Mouse (Mus musculus) liver, postnatal 0 days (tissue): ENCODE data around the gene Slc38a3. TPM values are rescaled to one million over a fixed set of nuclear protein-coding genes. Genes with fewer than 3 reads are reported as not detected.

Experiments
- ATAC-seq: fragments of 200-750 bp; cut with Nextera tagmentation; 2 replicates; pipeline ENCODE4 v1.8.0; 2017; ENCODE audit warnings: mild to moderate bottlenecking, moderate library complexity
- DNase-seq: peaks from one replicate; pipeline ENCODE4 v3.0.0-alpha.2; 2016
- H3K27ac ChIP-seq: fragments of 300-500 bp; sonication (generic); 2 replicates; pipeline ENCODE4 v1.5.1; 2014; ENCODE audit warnings: antibody characterized with exemption, moderate library complexity, mild to moderate bottlenecking, low read depth
- H3K27me3 ChIP-seq: fragments of 300-500 bp; sonication (generic); 2 replicates; pipeline ENCODE4 v1.6.1; 2014; ENCODE audit warnings: low read length, control low read depth, mixed read lengths; ENCODE audit not compliant: insufficient read depth
- H3K36me3 ChIP-seq: fragments of 300-500 bp; sonication (generic); replicated peaks from 2 replicates; pipeline ENCODE4 v1.6.1; 2014; ENCODE audit warnings: mild to moderate bottlenecking, control low read depth, low read length, moderate library complexity, mixed read lengths; ENCODE audit not compliant: insufficient read depth
- H3K4me1 ChIP-seq: fragments of 300-500 bp; sonication (generic); 2 replicates; pipeline ENCODE4 v1.6.1; 2014; ENCODE audit warnings: antibody characterized with exemption, mild to moderate bottlenecking, control low read depth; ENCODE audit not compliant: insufficient read depth
- H3K4me2 ChIP-seq: fragments of 300-500 bp; sonication (generic); 2 replicates; pipeline ENCODE4 v1.6.1; 2014; ENCODE audit warnings: low read depth, mild to moderate bottlenecking, low read length, moderate library complexity, mixed read lengths
- H3K4me3 ChIP-seq: fragments of 300-500 bp; sonication (generic); 2 replicates; pipeline ENCODE4 v1.5.1; 2014; ENCODE audit warnings: low read depth, low read length
- H3K9ac ChIP-seq: fragments of 300-500 bp; sonication (generic); replicated peaks from 2 replicates; pipeline ENCODE4 v1.6.1; 2014; ENCODE audit warnings: mild to moderate bottlenecking, moderate library complexity
- H3K9me3 ChIP-seq: fragments of 300-500 bp; sonication (generic); 2 replicates; pipeline ENCODE4 v1.6.1; 2016; ENCODE audit warnings: mild to moderate bottlenecking, control low read depth, low read length, mixed read lengths
- CTCF ChIP-seq: sonication (generic); IDR thresholded peaks from 2 replicates; pipeline ENCODE4 v1.5.1; 2016; ENCODE audit warnings: antibody characterized with exemption, low read depth
- EP300 ChIP-seq: IDR thresholded peaks from 2 replicates; pipeline ENCODE4 v1.6.1; 2016; ENCODE audit warnings: antibody characterized with exemption, low read depth, mild to moderate bottlenecking
- WGBS: fragments of 180-500 bp; shearing (Covaris S2); extraction: QIAGEN DNeasy Blood & Tissue Kit; methylation state at CpG from one replicate; pipeline ENCODE4 v1.1.7; 2014; ENCODE audit not compliant: insufficient replicate concordance; 5-methylcytosine and 5-hydroxymethylcytosine counted together
- polyA plus RNA-seq: library from polyadenylated mRNA; unstranded; fragments of >200 nt; fragmentation: Nextera tagmentation; extraction: Ambion mirVana; gene quantifications from 2 replicates; pipeline ENCODE4 v1.2.1, GENCODE M21; 2015

Gene Slc38a3
- polyA plus RNA-seq, 1 experiment from 2014 or later, result 147 TPM

DNA sequence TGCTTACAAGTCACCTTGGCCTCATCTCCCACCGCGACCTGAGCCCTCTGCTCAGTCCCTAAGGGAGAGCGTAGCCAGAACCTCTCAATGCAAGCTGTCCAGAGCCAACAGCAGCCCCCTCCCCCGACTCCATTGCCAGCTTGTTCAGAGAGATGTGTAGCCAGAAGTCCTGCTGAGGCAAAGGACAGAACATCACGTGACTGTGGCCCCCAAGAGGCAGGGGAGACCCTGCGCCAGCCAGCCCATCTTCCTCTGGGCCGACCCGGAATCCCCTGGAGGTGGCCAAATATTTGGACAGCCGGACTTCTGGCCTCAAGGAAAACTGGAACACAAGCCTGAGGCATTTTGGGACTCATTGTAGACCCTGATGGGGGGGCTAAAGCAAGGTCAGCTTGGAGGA, 5.8 kb downstream of the Slc38a3 start:
- DNase-seq, result no peak
- Histone ChIP-seq H3K9me3 (no peaks in the 10 kb centered on the region), H3K4me1 (peaks cover 7% of the 10 kb centered on the region), H3K36me3 (no peaks in the 10 kb centered on the region), H3K27ac (no peak overlapping the region), H3K27me3 (peaks cover 31% of the 10 kb centered on the region), H3K9ac (peak overlapping the region; percentile 35), H3K4me3 (peak overlapping the region; percentile 34; the same call in 1 of the 2 replicates), H3K4me2 (peak overlapping the region; percentile 61)
- no peak for ATAC-seq
- TF ChIP-seq EP300 (no peak), CTCF (no peak)
- WGBS, result 73% methylated on average over 9 of the region's 9 CpGs

DNA sequence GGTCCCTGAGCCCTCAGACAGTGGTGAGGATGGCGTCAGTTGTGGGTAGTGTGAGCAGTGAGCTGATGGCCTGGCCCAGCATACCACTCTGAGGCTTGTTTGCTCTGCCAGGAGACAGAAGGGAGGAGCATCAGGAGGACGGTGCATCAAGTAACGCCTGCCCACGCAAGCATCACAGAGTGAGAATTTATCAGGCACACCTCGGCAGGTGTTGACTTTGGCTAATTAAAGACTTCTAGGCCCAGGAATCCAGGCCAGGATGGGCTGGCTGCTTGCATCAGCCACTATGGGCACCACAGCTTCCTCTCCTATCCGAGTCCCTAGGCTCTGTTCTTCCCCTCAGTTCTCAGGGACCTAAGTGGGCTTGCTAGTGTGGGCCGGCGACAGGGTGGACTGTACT, 7.0 kb downstream of the Slc38a3 start:
- ATAC-seq (no peak), DNase-seq (no peak)
- H3K27ac ChIP-seq, result no peak overlapping the region
- no peak overlapping the region; the same call in 1 of the 2 replicates for H3K9ac ChIP-seq
- 74% methylated on average over 8 of the region's 8 CpGs for WGBS
- peak overlapping the region; percentile 61; the same call in 1 of the 2 replicates for H3K4me2 ChIP-seq
- H3K4me3 ChIP-seq, result no peak overlapping the region
- peaks cover 5% of the 10 kb centered on the region for H3K4me1 ChIP-seq
- H3K36me3 ChIP-seq, result 0 out of 2 replicates have a peak, but pooled peaks cover 3% of the 10 kb centered on the region
- no peaks in the 10 kb centered on the region for H3K9me3 ChIP-seq
- TF ChIP-seq CTCF (no peak), EP300 (no peak)
- H3K27me3 ChIP-seq, result peaks cover 19% of the 10 kb centered on the region

DNA sequence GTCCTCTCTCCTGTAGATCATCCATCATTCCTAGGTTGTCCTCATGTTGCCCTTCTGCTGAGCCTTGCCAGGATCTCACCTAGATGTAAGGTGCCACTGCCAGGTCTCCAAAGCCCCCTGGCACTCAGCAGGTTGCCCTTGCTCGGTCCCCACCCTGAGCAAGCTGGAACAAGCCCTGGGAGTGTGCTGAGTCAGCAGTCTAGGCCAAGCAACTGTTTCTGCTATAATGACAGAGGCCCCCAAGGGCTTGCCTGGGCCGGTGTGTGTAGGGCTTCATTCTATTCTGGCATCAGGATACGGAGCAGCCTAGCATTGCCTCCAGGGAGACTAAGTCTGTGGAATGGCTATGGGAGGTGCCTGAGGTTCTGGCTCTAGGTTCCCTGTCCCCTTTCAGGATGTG, 8.6 kb downstream of the Slc38a3 start:
- Histone ChIP-seq H3K36me3 (peaks cover 12% of the 10 kb centered on the region), H3K9ac (no peak overlapping the region), H3K4me3 (no peak overlapping the region), H3K9me3 (no peaks in the 10 kb centered on the region), H3K4me2 (no peak overlapping the region), H3K4me1 (peaks cover 5% of the 10 kb centered on the region), H3K27ac (no peak overlapping the region), H3K27me3 (peaks cover 4% of the 10 kb centered on the region)
- ATAC-seq (no peak), DNase-seq (no peak)
- TF ChIP-seq CTCF (no peak), EP300 (no peak)
- WGBS, result 67% methylated on average over 3 of the region's 3 CpGs

DNA sequence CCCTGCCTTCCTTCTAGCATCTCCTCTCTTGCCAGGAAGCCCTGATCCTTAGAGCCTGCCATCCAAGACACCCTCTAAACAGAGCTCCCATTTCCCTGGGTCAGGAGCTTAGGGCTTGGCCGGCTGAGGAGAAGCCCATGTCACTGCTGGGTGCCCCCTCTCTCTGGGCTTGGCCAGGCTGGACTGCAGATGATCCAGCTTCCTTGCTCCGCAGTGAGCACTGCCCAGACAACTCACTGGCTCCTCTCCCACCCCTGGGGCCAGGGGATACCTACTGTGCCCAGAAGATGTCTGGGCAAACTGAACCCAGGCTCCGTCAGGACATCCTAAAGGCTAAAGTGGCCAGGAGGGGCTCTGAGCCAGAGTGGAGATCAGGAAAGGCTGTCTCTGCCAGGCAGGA, 9.4 kb downstream of the Slc38a3 start:
- no peak overlapping the region for H3K27ac ChIP-seq
- H3K9ac ChIP-seq, result no peak overlapping the region
- H3K27me3 ChIP-seq, result no peaks in the 10 kb centered on the region
- 77% methylated on average over 3 of the region's 3 CpGs for WGBS
- H3K4me1 ChIP-seq, result peaks cover 5% of the 10 kb centered on the region
- DNase-seq (no peak), ATAC-seq (no peak)
- H3K4me2 ChIP-seq, result no peak overlapping the region
- H3K9me3 ChIP-seq, result no peaks in the 10 kb centered on the region
- peaks cover 16% of the 10 kb centered on the region for H3K36me3 ChIP-seq
- no peak overlapping the region for H3K4me3 ChIP-seq
- TF ChIP-seq EP300 (no peak), CTCF (no peak)

DNA sequence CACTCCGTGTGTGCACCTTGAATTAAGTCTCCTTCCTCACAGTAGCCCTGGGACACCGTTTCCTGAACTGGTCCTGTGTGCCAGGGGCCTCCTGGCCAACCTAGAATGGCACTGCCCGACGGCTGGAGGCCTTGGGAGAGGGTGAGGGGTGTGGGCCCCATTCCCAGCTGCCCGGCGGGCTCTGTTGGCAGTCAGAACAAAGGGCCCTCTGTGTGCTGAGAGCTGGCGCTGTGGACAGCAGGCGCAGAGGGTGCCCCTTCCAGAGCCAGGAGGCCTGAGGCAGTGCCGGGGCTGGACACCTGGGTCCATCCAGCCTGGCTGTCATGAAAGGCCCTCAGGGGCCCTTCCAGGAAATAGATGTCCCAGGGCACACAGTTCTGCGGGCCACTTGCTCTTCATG, 9.8 kb downstream of the Slc38a3 start:
- no peak for ATAC-seq
- WGBS, result 76% methylated on average over 10 of the region's 10 CpGs
- Histone ChIP-seq H3K9ac (no peak overlapping the region), H3K9me3 (no peaks in the 10 kb centered on the region), H3K4me3 (no peak overlapping the region), H3K4me2 (no peak overlapping the region), H3K27me3 (no peaks in the 10 kb centered on the region), H3K4me1 (peaks cover 5% of the 10 kb centered on the region), H3K36me3 (peaks cover 16% of the 10 kb centered on the region), H3K27ac (no peak overlapping the region; the same call in 1 of the 2 replicates)
- TF ChIP-seq EP300 (no peak), CTCF (no peak)
- no peak for DNase-seq

DNA sequence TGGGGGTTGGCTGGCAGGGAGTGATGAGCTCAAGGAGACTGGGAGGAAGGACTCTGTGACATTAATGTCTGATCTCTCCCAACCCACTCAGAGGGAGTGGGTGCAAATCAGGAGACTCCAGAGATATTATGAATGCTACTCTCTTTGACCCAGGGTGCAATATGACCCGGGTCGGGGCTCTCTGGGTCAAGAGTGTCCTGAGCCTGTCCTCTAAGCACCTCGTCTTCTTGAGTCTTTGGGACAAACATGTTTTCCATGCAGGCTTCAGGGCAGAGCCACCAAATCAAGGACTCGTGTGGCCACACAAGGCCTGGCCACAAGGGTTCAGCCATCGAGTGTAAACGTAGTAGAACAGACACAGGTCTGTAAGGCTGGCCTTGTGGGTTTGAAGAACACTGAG, 11.2 kb downstream of the Slc38a3 start:
- H3K4me2 ChIP-seq, result no peak overlapping the region
- no peak overlapping the region for H3K9ac ChIP-seq
- peaks cover 5% of the 10 kb centered on the region for H3K4me1 ChIP-seq
- H3K4me3 ChIP-seq, result no peak overlapping the region
- no peak for DNase-seq
- 75% methylated on average over 6 of the region's 6 CpGs for WGBS
- peaks cover 16% of the 10 kb centered on the region for H3K36me3 ChIP-seq
- no peak overlapping the region for H3K27ac ChIP-seq
- ATAC-seq, result no peak
- no peaks in the 10 kb centered on the region for H3K27me3 ChIP-seq
- H3K9me3 ChIP-seq, result no peaks in the 10 kb centered on the region
- TF ChIP-seq CTCF (no peak), EP300 (no peak)

DNA sequence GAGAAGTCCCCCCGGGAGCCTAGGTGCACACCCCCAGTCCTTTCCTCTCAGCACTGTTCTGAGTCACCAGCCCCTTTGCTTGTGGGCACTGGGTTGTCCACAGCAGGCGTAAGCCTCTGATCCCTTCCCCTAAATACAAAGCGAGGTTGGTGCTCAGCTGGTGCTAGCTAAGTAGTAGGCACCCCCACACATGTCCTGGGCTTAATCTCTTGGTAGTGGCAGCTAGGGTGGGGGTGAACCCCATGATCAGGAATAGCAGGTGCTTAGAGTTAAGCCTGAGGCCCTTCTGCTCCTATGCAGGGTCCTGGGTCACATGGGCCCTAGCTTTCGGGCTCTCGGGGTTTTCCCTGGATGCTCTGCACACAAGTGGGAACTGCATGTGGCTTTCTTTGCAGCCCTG, 12.2 kb downstream of the Slc38a3 start:
- WGBS, result 75% methylated on average over 5 of the region's 5 CpGs
- no peak for DNase-seq
- TF ChIP-seq CTCF (no peak), EP300 (no peak)
- no peaks in the 10 kb centered on the region for H3K9me3 ChIP-seq
- H3K27ac ChIP-seq, result no peak overlapping the region
- H3K9ac ChIP-seq, result no peak overlapping the region
- H3K4me3 ChIP-seq, result no peak overlapping the region
- H3K36me3 ChIP-seq, result peaks cover 17% of the 10 kb centered on the region
- no peak for ATAC-seq
- H3K4me1 ChIP-seq, result peaks cover 3% of the 10 kb centered on the region; the same call in 1 of the 2 replicates
- H3K4me2 ChIP-seq, result no peak overlapping the region
- H3K27me3 ChIP-seq, result no peaks in the 10 kb centered on the region
